Mouse (Mus musculus) urinary bladder, postnatal 36 days (tissue): Measurements from ENCODE around the gene Kif13a.

ENCODE experiments used
- DNase-seq, 2 experiments: peaks; one replicate each; pipeline ENCODE4 v3.0.0; 2022; ENCODE audit warnings: low spot score in 2 of 2, mixed read lengths in 1 of 2

The Kif13a gene

GRCm38 (mm10) chr13:46921559-46921958 lies 8.1 kb downstream of the Kif13a start:
- DNase-seq = no peak

GRCm38 (mm10) chr13:46919797-46920196 lies 9.9 kb downstream of the Kif13a start:
- no peak for DNase-seq

DNA sequence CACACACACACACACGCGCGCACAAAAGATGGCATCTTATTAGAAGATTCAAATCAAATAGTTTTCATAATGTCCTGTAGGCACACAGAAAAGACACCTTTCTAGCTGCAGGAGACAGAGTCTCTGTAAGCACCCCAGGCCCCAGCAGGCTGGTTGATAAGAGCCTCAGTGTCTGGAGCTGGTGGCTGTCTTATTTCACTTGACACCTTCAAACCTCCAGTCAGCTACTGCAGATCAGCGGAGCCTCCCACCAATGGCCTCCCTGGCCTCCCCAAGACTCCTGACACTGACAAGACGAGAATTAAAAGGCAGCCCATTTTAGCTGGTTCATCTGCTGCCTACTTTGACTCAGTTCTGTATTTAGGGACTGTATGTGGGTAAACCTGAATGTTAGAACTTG lies 11.2 kb downstream of the Kif13a start:
- DNase-seq = no peak

DNA sequence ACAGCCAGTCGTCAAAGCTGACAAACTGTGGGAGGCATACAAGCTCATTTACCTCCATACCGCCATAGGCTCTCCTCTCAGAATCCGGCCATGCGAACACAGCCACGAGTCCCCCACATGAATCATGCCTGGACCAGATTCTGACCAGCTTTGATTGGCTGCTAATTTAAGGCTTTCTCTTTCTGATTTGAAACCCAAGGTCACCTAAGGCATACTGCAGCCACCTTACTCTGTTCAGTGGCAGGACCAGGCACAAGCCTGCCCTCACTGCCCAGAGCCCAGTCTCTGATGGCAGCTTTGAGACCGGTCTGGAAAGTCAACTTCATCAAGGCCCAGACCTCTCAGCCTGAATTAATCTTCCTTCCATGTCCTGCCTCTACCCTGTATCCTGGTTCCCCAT lies 17.7 kb downstream of the Kif13a start:
- no peak for DNase-seq

DNA sequence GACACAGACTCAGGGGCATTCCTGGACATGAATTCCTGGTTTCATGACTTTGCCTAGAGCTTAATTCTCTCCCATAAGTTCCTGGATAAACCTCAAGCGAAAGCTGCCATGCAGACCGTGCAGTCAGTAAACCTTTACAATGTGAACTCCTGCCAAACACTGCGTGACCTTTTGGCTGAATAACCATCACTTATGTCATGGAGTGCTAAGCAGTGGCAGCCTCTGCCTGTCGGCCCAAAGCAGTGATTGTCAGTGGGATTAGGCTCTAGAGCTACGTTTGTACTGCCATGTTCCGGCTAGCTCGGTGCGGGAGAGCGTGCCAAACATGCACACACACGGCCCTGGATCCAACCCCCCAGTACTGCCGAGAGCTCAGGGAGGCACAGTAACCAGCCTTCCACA lies 18.6 kb downstream of the Kif13a start:
- no peak for DNase-seq

GRCm38 (mm10) chr13:46909946-46910345 lies 19.7 kb downstream of the Kif13a start:
- DNase-seq = no peak

- no peak for DNase-seq
Observed at GRCm38 (mm10) chr13:46909005-46909565, 20.6 kb downstream of the Kif13a start.

- DNase-seq = no peak
Observed at GRCm38 (mm10) chr13:46908387-46908786, 21.3 kb downstream of the Kif13a start.

DNA sequence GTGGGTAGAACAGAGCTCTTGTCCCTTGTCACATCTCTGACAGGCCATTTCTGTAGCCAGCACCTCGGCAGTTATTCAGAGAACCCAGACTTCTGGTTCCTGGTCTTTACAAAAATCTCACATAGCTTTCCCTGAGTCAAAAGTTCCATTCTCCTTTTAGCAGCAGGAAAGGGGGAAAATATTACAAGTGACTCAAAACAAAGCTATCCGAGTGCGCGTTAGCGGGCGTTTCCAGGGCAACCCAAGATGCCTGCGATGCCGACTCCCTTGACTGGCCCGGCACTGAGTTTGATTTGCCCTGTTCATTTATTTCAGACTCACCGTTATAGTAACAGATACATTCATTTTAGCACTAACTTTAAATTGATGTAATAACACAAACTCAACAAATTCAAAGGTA lies 21.8 kb downstream of the Kif13a start:
- no peak for DNase-seq

- no peak for DNase-seq
Observed at GRCm38 (mm10) chr13:46907115-46907514, 22.6 kb downstream of the Kif13a start.

GRCm38 (mm10) chr13:46905971-46906370 lies 23.7 kb downstream of the Kif13a start:
- DNase-seq = no peak

DNA sequence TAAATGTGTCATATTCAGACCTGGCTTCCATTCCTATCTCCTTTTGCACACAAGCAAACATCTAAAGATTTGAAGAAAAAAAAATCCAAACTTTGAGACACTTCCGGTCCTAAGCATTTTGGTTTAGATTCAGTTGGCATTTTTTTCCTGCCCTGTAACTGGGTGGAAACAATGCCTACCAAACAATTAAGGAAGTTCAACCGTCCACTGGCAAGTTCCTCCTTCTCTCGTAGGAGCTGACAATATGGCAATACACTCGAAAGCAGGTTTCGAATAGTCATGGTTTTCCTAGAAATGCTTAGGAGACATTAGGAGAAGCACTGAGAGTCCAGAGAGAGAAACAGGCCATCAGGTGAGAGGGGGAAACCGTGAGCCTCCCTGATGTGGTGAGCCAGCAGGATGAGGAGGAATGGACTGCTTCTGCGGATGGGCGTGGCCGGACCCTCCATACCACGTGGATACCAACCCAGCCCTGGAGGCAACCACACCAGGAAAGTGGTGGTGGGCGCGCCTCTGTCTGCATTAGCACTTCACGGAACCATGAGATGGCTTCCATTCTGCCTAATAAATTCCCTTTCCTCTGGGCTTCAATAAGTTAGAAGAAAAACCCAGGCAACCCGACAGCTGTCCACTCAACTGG lies 24.6 kb downstream of the Kif13a start:
- DNase-seq = no peak

DNA sequence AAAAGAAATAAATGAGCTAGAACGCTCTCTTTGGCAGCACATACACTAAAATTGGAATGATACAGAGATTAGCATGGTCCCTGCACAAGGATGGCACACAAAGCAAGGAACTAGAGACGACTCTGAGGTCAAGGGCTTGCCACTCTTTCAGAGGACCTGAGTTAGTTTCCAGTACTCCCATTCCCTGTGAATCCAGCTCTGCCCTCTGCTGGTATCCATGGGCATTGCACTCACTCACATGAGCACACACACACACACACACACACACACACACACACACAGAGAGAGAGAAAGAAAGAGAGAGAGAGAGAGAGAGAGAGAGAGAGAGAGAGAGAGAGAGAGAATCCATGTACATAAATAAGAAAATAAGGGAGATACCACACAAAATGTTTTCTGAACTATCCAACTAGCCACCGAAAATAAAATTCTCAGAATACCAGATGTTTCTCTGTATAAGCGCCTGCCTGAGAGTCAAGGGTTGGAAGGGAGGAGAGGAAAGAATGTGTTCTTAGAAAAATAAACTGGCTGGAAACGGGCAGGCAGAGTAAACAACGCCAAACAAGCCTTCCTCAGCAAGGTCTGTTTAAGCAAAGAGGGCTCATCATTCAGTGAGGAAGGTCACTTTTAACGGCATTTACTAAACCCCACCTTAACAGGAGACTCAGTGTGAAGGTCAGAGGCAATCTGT lies 27.0 kb downstream of the Kif13a start:
- DNase-seq = no peak

- DNase-seq = no peak
Observed at GRCm38 (mm10) chr13:46900870-46901555, 28.7 kb downstream of the Kif13a start.

DNA sequence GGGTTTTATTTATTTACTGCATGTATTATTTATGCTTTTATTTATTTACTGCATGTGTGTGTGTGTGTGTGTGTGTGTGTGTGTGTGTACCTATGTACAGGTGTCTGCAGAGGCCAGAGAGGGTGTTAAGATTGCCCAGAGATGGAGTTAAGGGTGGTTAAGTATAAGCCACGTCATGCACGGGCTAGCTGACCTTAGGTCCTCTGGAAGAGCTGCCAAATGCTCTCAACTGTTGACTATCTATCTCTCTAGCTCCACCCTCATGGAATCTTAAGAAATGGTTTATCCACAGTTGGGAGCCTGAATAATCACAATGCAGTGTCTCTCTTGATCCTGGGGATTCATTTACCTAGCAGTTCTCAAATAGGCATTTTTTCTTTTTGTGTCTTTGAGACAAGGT lies 30.8 kb downstream of the Kif13a start:
- no peak for DNase-seq

- DNase-seq = no peak
Observed at GRCm38 (mm10) chr13:46898411-46898810, 31.3 kb downstream of the Kif13a start.

DNA sequence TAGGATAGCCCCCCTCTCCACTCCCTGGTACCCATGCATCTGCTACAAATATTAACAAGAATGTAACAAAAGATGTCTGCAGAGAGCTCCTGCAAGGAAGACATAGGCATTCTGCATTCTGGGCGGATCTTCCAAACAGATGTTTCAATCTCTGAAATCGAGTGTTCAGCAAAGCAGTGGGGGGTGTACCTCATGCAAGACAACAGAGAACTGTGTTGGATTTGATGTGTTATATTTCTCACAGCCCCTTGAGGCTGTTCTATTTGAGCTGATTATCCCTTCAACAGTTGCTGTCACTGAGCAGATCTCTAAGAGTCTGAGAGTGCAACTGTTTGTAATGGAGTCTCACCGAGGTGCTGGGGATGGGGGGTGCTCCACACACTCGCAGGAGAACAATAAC lies 37.3 kb downstream of the Kif13a start:
- no peak for DNase-seq

DNA sequence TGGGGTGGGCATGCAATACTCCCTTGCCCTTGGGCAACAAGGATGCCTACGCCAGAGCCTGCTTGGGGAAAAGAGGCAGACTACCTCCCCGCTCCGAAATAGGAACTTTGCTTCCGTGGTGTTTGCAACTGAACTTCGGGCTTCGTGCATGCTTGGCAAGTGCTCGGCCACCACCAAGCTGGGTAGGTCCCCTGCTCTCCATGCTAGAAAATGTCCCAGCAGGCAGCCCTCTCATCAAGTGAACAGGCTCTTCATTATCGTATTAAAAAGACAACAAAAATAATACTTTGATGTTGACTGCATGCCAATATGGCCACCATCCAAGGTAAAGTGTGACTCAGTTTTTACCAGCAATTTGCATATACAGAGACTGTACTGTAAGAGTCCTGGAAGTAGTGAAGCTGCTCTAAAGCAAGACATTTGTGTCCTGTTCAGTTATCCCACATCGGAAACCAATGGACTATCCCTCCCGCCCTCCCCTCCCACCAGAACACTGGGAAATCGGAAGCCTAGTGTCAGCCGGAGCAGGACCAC lies 41.5 kb downstream of the Kif13a start:
- DNase-seq = no peak

- DNase-seq = no peak
Observed at GRCm38 (mm10) chr13:46886497-46887261, 43.0 kb downstream of the Kif13a start.

DNA sequence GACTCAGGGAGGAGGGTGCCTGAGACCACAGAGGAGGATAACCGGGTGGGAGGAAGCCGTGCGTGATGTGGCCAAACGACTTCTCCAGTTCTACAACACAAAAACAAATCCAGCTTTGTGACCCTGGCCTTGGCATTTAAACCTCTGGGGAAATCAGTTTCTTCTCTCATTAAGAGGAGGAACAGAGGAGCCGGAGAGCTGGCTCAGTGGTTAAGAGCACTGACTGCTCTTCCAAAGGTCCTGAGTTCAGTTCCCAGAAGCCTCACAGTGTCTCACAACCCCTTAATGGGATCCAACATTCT lies 44.0 kb downstream of the Kif13a start:
- DNase-seq = no peak

DNA sequence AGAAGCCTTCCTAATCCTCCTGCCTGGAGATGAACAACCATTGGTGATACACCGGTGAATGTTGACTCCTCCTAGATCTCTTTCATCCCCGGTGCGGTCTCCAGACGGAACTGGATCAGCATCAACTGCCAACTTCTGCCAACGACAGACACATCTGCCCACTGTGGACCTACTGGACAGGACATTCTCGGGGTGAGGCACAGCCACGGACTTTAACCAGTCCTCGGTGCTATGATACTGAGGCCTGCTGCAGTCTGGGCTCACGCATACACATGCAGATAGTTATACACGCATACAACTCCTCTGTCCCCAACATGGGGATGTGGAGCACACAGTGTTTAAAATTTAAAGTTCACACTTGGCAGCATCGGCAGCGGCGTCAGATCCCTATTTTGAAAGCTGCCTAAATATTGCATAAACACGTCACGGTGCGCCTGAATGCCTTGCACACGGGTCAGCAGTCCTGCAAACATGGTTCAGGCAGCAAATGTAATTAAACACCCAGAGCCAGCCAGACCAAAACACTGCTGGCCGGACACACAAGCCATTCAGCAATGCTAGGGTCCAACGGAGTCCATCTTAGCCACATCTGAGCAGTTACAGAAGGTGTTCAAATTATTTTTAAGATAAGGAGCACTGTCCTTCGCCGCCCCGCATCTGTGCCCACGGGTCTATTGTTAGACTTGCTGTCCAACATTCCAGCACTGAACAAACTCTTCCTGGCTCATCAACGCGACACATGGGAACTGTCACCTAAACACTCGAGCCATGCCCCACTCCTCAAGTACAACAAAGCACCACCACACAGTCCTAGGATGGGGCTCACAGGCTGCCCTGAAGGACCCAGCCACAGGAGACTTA lies 44.5 kb downstream of the Kif13a start:
- no peak for DNase-seq
